Mouse (Mus musculus) liver, embryonic 14.5 days (tissue): Measurements from ENCODE around the gene Gm3187. TPM values are rescaled to one million over a fixed set of nuclear protein-coding genes. Genes with fewer than 3 reads are reported as not detected.
"Not testable (repeated sequence)": the region's sequence is repeated elsewhere in the genome, so short reads cannot be mapped to it uniquely, and the experiment has no call there.

Source experiments
- ATAC-seq: fragments of 200-750 bp; cut with Nextera tagmentation; 2 replicates; pipeline ENCODE4 v1.8.0; 2017; ENCODE audit warnings: moderate number of reproducible peaks, mild to moderate bottlenecking, moderate library complexity; ENCODE audit not compliant: insufficient read depth
- DNase-seq, 3 experiments: peaks; one replicate each; pipeline ENCODE4 v3.0.0-alpha.2; 2012 to 2013; ENCODE audit warnings: low read depth in 3 of 3, low spot score in 3 of 3
- H3K27ac ChIP-seq: fragments of 300-500 bp; sonication (generic); 2 replicates; pipeline ENCODE4 v1.5.1; 2014; ENCODE audit warnings: moderate library complexity, mild to moderate bottlenecking, control low read depth, inconsistent platforms
- H3K27me3 ChIP-seq: fragments of 300-500 bp; sonication (generic); 2 replicates; pipeline ENCODE4 v1.6.1; 2014; ENCODE audit warnings: mild to moderate bottlenecking, low read length, moderate library complexity; ENCODE audit not compliant: control insufficient read depth, insufficient read depth
- H3K36me3 ChIP-seq: fragments of 300-500 bp; sonication (generic); replicated peaks from 2 replicates; pipeline ENCODE4 v1.6.1; 2014; ENCODE audit warnings: low read depth; ENCODE audit not compliant: control insufficient read depth, insufficient read depth
- H3K4me1 ChIP-seq, 2 experiments: fragments of 200-500 bp in 1 of 2; fragments of 300-500 bp in 1 of 2; sonication (generic) in 1 of 2; replicated peaks; 2 replicates each; pipeline ENCODE4 v1.6.1; 2012 to 2014; ENCODE audit warnings: antibody characterized with exemption in 1 of 2, inconsistent platforms in 1 of 2, low read length in 1 of 2; ENCODE audit not compliant: control insufficient read depth in 2 of 2, insufficient read depth in 2 of 2
- H3K4me2 ChIP-seq: fragments of 300-500 bp; sonication (generic); 2 replicates; pipeline ENCODE4 v1.6.1; 2014; ENCODE audit warnings: low read depth, mild to moderate bottlenecking, control low read depth, moderate library complexity
- H3K4me3 ChIP-seq, 2 experiments: fragments of 200-500 bp in 1 of 2; fragments of 300-500 bp in 1 of 2; sonication (generic) in 1 of 2; 2 replicates each; pipeline ENCODE4 v1.5.1; 2012 to 2014; ENCODE audit warnings: low read depth in 2 of 2, low read length in 2 of 2, mild to moderate bottlenecking in 2 of 2, control low read depth in 1 of 2, inconsistent platforms in 1 of 2, moderate library complexity in 1 of 2; ENCODE audit not compliant: insufficient read depth in 1 of 2
- H3K9ac ChIP-seq: fragments of 300-500 bp; sonication (generic); replicated peaks from 2 replicates; pipeline ENCODE4 v1.6.1; 2014; ENCODE audit warnings: mild to moderate bottlenecking, control low read depth, moderate library complexity
- H3K9me3 ChIP-seq: fragments of 300-500 bp; sonication (generic); 2 replicates; pipeline ENCODE4 v1.6.1; 2016; ENCODE audit warnings: low read length, mixed read lengths; ENCODE audit not compliant: control insufficient read depth
- WGBS: fragments of 180-500 bp; shearing (Covaris S2); extraction: QIAGEN DNeasy Blood & Tissue Kit; methylation state at CpG from one replicate; pipeline ENCODE4 v1.1.7; 2014; ENCODE audit not compliant: insufficient replicate concordance; 5-methylcytosine and 5-hydroxymethylcytosine counted together
- polyA plus RNA-seq, 2 experiments: library from polyadenylated mRNA; depleted of rRNA in 1 of 2; stranded (reverse) in 1 of 2; unstranded in 1 of 2; fragments of >200 nt; fragmentation: Nextera tagmentation in 1 of 2; extraction: Ambion mirVana in 1 of 2; gene quantifications; 2 replicates each; pipeline versions ENCODE4 v1.2.1 to v1.2.3; 2012 to 2014

Gm3187 gene
- polyA plus RNA-seq (2012; rRNA removed): not detected in 2 replicates
- not detected in 2 replicates for polyA plus RNA-seq (2014; fragmentation: Nextera tagmentation; extraction: Ambion mirVana)

DNA sequence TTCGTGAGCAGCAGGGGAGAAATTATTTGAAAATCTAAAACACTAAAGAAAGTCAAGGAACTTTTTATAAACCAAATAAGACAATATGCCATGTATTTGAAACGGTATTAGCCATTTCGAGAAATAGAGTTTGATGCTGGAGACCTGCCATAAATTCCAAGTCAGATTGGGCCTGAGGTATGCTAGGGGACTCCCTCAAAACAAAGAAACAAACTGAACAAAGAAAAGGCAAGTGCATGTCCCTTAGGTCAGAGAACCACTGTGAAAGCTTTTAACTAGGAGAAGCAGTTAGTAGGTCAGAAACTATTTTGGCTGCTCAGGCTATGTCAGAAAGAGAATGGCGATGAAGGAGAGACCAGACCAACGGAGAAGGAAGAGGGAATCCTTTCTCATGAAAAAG, at the start of gene Gm3187:
Gene Gm3187, plus strand, starts transcription at position 301 of the 400 bp plus-strand sequence.
- H3K27ac ChIP-seq, H3K9ac ChIP-seq, H3K9me3 ChIP-seq, H3K4me2 ChIP-seq, ATAC-seq, H3K27me3 ChIP-seq, H3K4me3 ChIP-seq, DNase-seq, H3K4me1 ChIP-seq, H3K36me3 ChIP-seq: not testable (repeated sequence)
- WGBS: 45% methylated on average over 4 of the region's 5 CpGs

DNA sequence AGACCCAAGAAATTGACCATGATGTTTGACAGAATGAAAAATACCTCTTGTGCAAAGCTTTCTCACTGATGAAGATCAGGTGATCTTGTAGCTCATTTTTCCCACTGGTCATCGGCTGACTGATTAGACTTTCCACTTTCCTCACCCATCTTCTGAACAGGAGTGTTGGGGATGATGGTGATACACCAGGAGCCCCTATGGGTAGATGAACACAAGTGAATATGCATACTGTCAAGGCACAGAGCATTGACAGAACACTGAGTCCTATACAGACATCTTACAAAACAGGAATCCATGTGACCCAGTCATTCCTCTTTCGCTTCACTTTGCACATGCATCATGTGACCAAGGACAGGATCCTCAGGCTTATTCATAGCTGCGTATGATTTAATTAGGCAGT, 28.6 kb upstream of the Gm3187 start, which contains the start of gene Gm3194:
Gene Gm3194, minus strand, starts transcription at position 101 of the 400 bp plus-strand sequence.
- not testable (repeated sequence) for H3K9ac ChIP-seq, H3K4me2 ChIP-seq, H3K9me3 ChIP-seq, DNase-seq, H3K4me1 ChIP-seq, H3K36me3 ChIP-seq, H3K27ac ChIP-seq, H3K4me3 ChIP-seq, ATAC-seq, H3K27me3 ChIP-seq
- no CpG with 5 or more reads among the region's 3 CpGs for WGBS

GRCm38 (mm10) chr14:5460469-5460868, 23.5 kb upstream of the Gm3187 start:
- H3K36me3 ChIP-seq, DNase-seq, ATAC-seq: not testable (repeated sequence)

GRCm38 (mm10) chr14:5477730-5478129, 6.3 kb upstream of the Gm3187 start, which contains the start of gene Gm8246:
TSS of gene Gm8246 (minus strand) at chr14:5477830.
- DNase-seq, H3K4me1 ChIP-seq, H3K4me2 ChIP-seq, H3K4me3 ChIP-seq, H3K9me3 ChIP-seq, ATAC-seq, H3K27me3 ChIP-seq, H3K9ac ChIP-seq, H3K36me3 ChIP-seq, H3K27ac ChIP-seq: not testable (repeated sequence)
- WGBS: no CpG with 5 or more reads among the region's 3 CpGs

More at GRCm38 (mm10) chr14:5460469-5460868, 23.5 kb upstream of the Gm3187 start:
- not testable (repeated sequence) for H3K4me2 ChIP-seq, H3K27me3 ChIP-seq, H3K4me3 ChIP-seq, H3K9ac ChIP-seq, H3K27ac ChIP-seq, H3K9me3 ChIP-seq, H3K4me1 ChIP-seq
- no CpG with 5 or more reads among the region's 19 CpGs for WGBS

- H3K9me3 ChIP-seq, ATAC-seq, H3K4me2 ChIP-seq, H3K9ac ChIP-seq, H3K27ac ChIP-seq, H3K4me3 ChIP-seq, H3K27me3 ChIP-seq, H3K36me3 ChIP-seq, H3K4me1 ChIP-seq, DNase-seq: not testable (repeated sequence)
- WGBS: no CpG with 5 or more reads among the region's 35 CpGs
These were observed 17.4 kb downstream of the Gm3187 start, which contains the start of gene Gm3488 for GRCm38 (mm10) chr14:5501374-5501773. TSS of gene Gm3488 (plus strand) at chr14:5501674.

DNA sequence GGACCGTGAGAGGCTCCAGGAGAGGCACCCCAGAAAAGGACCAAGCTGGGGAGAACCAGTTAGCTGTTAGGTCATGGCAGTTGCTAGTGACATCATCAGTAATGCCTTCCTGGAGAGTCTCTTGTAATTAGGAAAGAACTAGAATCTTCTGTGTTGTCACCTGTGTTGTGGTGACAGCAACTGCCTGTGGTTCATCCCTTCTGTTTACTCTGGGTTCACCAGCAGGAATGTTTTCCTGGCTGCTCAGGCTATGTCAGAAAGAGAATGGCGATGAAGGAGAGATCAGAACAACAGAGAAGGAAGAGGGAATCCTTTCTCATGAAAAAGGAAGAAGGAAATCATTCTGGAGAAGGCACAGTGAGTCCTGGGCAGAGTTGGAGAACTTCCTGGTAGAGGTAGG, 54.2 kb downstream of the Gm3187 start, which contains the start of gene Gm3532:
Gene Gm3532, plus strand, starts transcription at position 301 of the 400 bp plus-strand sequence.
- not testable (repeated sequence) for ATAC-seq, H3K4me3 ChIP-seq, DNase-seq, H3K27ac ChIP-seq, H3K4me1 ChIP-seq, H3K36me3 ChIP-seq, H3K27me3 ChIP-seq, H3K4me2 ChIP-seq, H3K9me3 ChIP-seq, H3K9ac ChIP-seq
- no CpG with 5 or more reads among the region's 2 CpGs for WGBS

Other genes starting within 250 kb of the Gm3187 start
- not detected in 2 replicates for gene Gm3526, start 223.6 kb upstream of the Gm3187 start, polyA plus RNA-seq (2012; rRNA removed)
- gene Gm3526, start 223.6 kb upstream of the Gm3187 start, polyA plus RNA-seq (2014; fragmentation: Nextera tagmentation; extraction: Ambion mirVana): not detected in 2 replicates
- gene Gm3542, start 149.3 kb upstream of the Gm3187 start, polyA plus RNA-seq (2012; rRNA removed): not detected in 2 replicates
- gene Gm3542, start 149.3 kb upstream of the Gm3187 start, polyA plus RNA-seq (2014; fragmentation: Nextera tagmentation; extraction: Ambion mirVana): not detected in 2 replicates
- not detected in 2 replicates for gene Gm3500, start 95.2 kb upstream of the Gm3187 start, polyA plus RNA-seq (2012; rRNA removed)
- not detected in 2 replicates for gene Gm3500, start 95.2 kb upstream of the Gm3187 start, polyA plus RNA-seq (2014; fragmentation: Nextera tagmentation; extraction: Ambion mirVana)
- 0.03 and 0.06 TPM in 2 replicates for gene Gm3194, start 28.7 kb upstream of the Gm3187 start, polyA plus RNA-seq (2012; rRNA removed)
- gene Gm3194, start 28.7 kb upstream of the Gm3187 start, polyA plus RNA-seq (2014; fragmentation: Nextera tagmentation; extraction: Ambion mirVana): not detected in 2 replicates
- not detected in 2 replicates for gene Gm8246, start 6.4 kb upstream of the Gm3187 start, polyA plus RNA-seq (2012; rRNA removed)
- not detected in 2 replicates for gene Gm8246, start 6.4 kb upstream of the Gm3187 start, polyA plus RNA-seq (2014; fragmentation: Nextera tagmentation; extraction: Ambion mirVana)
- 0.04 TPM in 1 of 2 replicates, not detected in the other for gene Gm3488, start 17.5 kb downstream of the Gm3187 start, polyA plus RNA-seq (2012; rRNA removed)
- 0.06 and 0.10 TPM in 2 replicates for gene Gm3488, start 17.5 kb downstream of the Gm3187 start, polyA plus RNA-seq (2014; fragmentation: Nextera tagmentation; extraction: Ambion mirVana)
- gene Gm3532, start 54.3 kb downstream of the Gm3187 start, polyA plus RNA-seq (2012; rRNA removed): not detected in 2 replicates
- not detected in 2 replicates for gene Gm3532, start 54.3 kb downstream of the Gm3187 start, polyA plus RNA-seq (2014; fragmentation: Nextera tagmentation; extraction: Ambion mirVana)
- gene Gm8265, start 148.8 kb downstream of the Gm3187 start, polyA plus RNA-seq (2012; rRNA removed): not detected in 2 replicates
- gene Gm8265, start 148.8 kb downstream of the Gm3187 start, polyA plus RNA-seq (2014; fragmentation: Nextera tagmentation; extraction: Ambion mirVana): not detected in 2 replicates
- gene Gm9603, start 203.2 kb downstream of the Gm3187 start, polyA plus RNA-seq (2012; rRNA removed): not detected in 2 replicates
- gene Gm9603, start 203.2 kb downstream of the Gm3187 start, polyA plus RNA-seq (2014; fragmentation: Nextera tagmentation; extraction: Ambion mirVana): not detected in 2 replicates